Mouse (Mus musculus) hindbrain, embryonic 13.5 days (tissue): ENCODE data around the gene Fam114a1. TPM values are rescaled to one million over a fixed set of nuclear protein-coding genes. Genes with fewer than 3 reads are reported as not detected.

Experiments
- ATAC-seq: fragments of 200-750 bp; cut with Nextera tagmentation; 2 replicates; pipeline ENCODE4 v1.8.0; 2017; ENCODE audit warnings: moderate TSS enrichment; ENCODE audit not compliant: low FRiP score
- H3K27ac ChIP-seq: fragments of 300-500 bp; sonication (generic); 2 replicates; pipeline ENCODE4 v1.5.1; 2015; ENCODE audit warnings: inconsistent platforms, mild to moderate bottlenecking, moderate library complexity
- H3K27me3 ChIP-seq: fragments of 300-500 bp; sonication (generic); 2 replicates; pipeline ENCODE4 v1.6.1; 2015; ENCODE audit warnings: mild to moderate bottlenecking, inconsistent platforms
- H3K36me3 ChIP-seq: fragments of 300-500 bp; sonication (generic); 2 replicates; pipeline ENCODE4 v1.6.1; 2015; ENCODE audit warnings: mild to moderate bottlenecking, inconsistent platforms
- H3K4me1 ChIP-seq: fragments of 300-500 bp; sonication (generic); replicated peaks from 2 replicates; pipeline ENCODE4 v1.6.1; 2015; ENCODE audit warnings: inconsistent platforms
- H3K4me2 ChIP-seq: fragments of 300-500 bp; sonication (generic); 2 replicates; pipeline ENCODE4 v1.6.1; 2015; ENCODE audit warnings: inconsistent platforms, mild to moderate bottlenecking, moderate library complexity
- H3K4me3 ChIP-seq: fragments of 300-500 bp; sonication (generic); 2 replicates; pipeline ENCODE4 v1.5.1; 2015; ENCODE audit warnings: mild to moderate bottlenecking, inconsistent platforms
- H3K9ac ChIP-seq: fragments of 300-500 bp; sonication (generic); 2 replicates; pipeline ENCODE4 v1.6.1; 2015; ENCODE audit warnings: mild to moderate bottlenecking, inconsistent platforms
- H3K9me3 ChIP-seq: fragments of 300-500 bp; sonication (generic); 2 replicates; pipeline ENCODE4 v1.6.1; 2016; ENCODE audit warnings: inconsistent platforms
- WGBS: fragments of 180-500 bp; shearing (Covaris S2); methylation state at CpG from one replicate; pipeline ENCODE4 v1.1.7; 2015; 5-methylcytosine and 5-hydroxymethylcytosine counted together
- polyA plus RNA-seq: library from polyadenylated mRNA; unstranded; fragments of >200 nt; fragmentation: Nextera tagmentation; extraction: Ambion mirVana; gene quantifications from 2 replicates; pipeline ENCODE4 v1.2.1, GENCODE M21; 2015

The Fam114a1 gene
- polyA plus RNA-seq, 1 experiment from 2014 or later: 11.8 TPM

GRCm38 (mm10) chr5:65011901-65012573, 42.2 kb downstream of the Fam114a1 start:
- Histone ChIP-seq H3K27me3 (no peaks in the 10 kb centered on the region), H3K9me3 (no peaks in the 10 kb centered on the region), H3K4me3 (no peak overlapping the region), H3K9ac (no peak overlapping the region), H3K27ac (no peak overlapping the region), H3K36me3 (no peaks in the 10 kb centered on the region), H3K4me1 (no peaks in the 10 kb centered on the region), H3K4me2 (no peak overlapping the region)
- 82% methylated on average over 7 of the region's 7 CpGs for WGBS
- ATAC-seq: no peak

- 94% methylated on average over 3 of the region's 3 CpGs for WGBS
- no peak overlapping the region for H3K4me2 ChIP-seq
- H3K36me3 ChIP-seq: no peaks in the 10 kb centered on the region
- no peaks in the 10 kb centered on the region for H3K27me3 ChIP-seq
- no peak overlapping the region for H3K4me3 ChIP-seq
- H3K27ac ChIP-seq: no peak overlapping the region
- ATAC-seq: no peak
- no peak overlapping the region for H3K9ac ChIP-seq
- H3K4me1 ChIP-seq: peaks cover 5% of the 10 kb centered on the region
- H3K9me3 ChIP-seq: no peaks in the 10 kb centered on the region
Observed at GRCm38 (mm10) chr5:65015508-65015907, 45.6 kb downstream of the Fam114a1 start.

GRCm38 (mm10) chr5:65019109-65019508, 49.2 kb downstream of the Fam114a1 start:
- no peak for ATAC-seq
- 79% methylated on average over 8 of the region's 8 CpGs for WGBS
- peak overlapping the region; percentile 49 for H3K27ac ChIP-seq

GRCm38 (mm10) chr5:65019823-65020222, 50.0 kb downstream of the Fam114a1 start:
- Histone ChIP-seq H3K9ac (no peak overlapping the region), H3K27ac (peak overlapping the region; percentile 55), H3K4me2 (no peak overlapping the region), H3K36me3 (no peaks in the 10 kb centered on the region), H3K9me3 (no peaks in the 10 kb centered on the region), H3K27me3 (no peaks in the 10 kb centered on the region), H3K4me3 (no peak overlapping the region), H3K4me1 (peaks cover 5% of the 10 kb centered on the region)
- 51% methylated on average over 7 of the region's 7 CpGs for WGBS
- peak; percentile 84 for ATAC-seq

More at GRCm38 (mm10) chr5:65019109-65019508, 49.2 kb downstream of the Fam114a1 start:
- Histone ChIP-seq H3K9ac (no peak overlapping the region), H3K36me3 (no peaks in the 10 kb centered on the region), H3K4me1 (peaks cover 5% of the 10 kb centered on the region), H3K4me2 (no peak overlapping the region), H3K4me3 (no peak overlapping the region), H3K27me3 (no peaks in the 10 kb centered on the region), H3K9me3 (no peaks in the 10 kb centered on the region)

- WGBS: 93% methylated on average over 4 of the region's 4 CpGs
- peaks cover 8% of the 10 kb centered on the region for H3K4me1 ChIP-seq
Observed at GRCm38 (mm10) chr5:65022006-65022405, 52.1 kb downstream of the Fam114a1 start.

GRCm38 (mm10) chr5:65024641-65025040, 54.8 kb downstream of the Fam114a1 start:
- Histone ChIP-seq H3K9me3 (no peaks in the 10 kb centered on the region), H3K4me3 (no peak overlapping the region), H3K36me3 (no peaks in the 10 kb centered on the region), H3K4me1 (peaks cover 25% of the 10 kb centered on the region), H3K27me3 (no peaks in the 10 kb centered on the region), H3K27ac (no peak overlapping the region), H3K9ac (no peak overlapping the region), H3K4me2 (no peak overlapping the region)
- ATAC-seq: no peak
- WGBS: 66% methylated on average over 2 of the region's 2 CpGs

More at GRCm38 (mm10) chr5:65022006-65022405, 52.1 kb downstream of the Fam114a1 start:
- Histone ChIP-seq H3K36me3 (no peaks in the 10 kb centered on the region), H3K9ac (no peak overlapping the region), H3K9me3 (no peaks in the 10 kb centered on the region), H3K27me3 (no peaks in the 10 kb centered on the region), H3K27ac (no peak overlapping the region), H3K4me2 (no peak overlapping the region), H3K4me3 (no peak overlapping the region)
- ATAC-seq: no peak

GRCm38 (mm10) chr5:65025916-65026315, 56.0 kb downstream of the Fam114a1 start:
- no peak for ATAC-seq

GRCm38 (mm10) chr5:65026776-65027175, 56.9 kb downstream of the Fam114a1 start:
- WGBS: 79% methylated on average over 9 of the region's 9 CpGs
- no peaks in the 10 kb centered on the region for H3K27me3 ChIP-seq

More at GRCm38 (mm10) chr5:65025916-65026315, 56.0 kb downstream of the Fam114a1 start:
- no peaks in the 10 kb centered on the region for H3K27me3 ChIP-seq
- WGBS: 58% methylated on average over 6 of the region's 6 CpGs
- no peak overlapping the region for H3K27ac ChIP-seq
- no peak overlapping the region for H3K4me2 ChIP-seq
- H3K4me1 ChIP-seq: peaks cover 21% of the 10 kb centered on the region
- no peaks in the 10 kb centered on the region for H3K36me3 ChIP-seq
- H3K4me3 ChIP-seq: no peak overlapping the region
- H3K9me3 ChIP-seq: no peaks in the 10 kb centered on the region
- no peak overlapping the region for H3K9ac ChIP-seq

GRCm38 (mm10) chr5:65028019-65028418, 58.1 kb downstream of the Fam114a1 start:
- H3K9ac ChIP-seq: peak overlapping the region; percentile 49; the same call in 1 of the 2 replicates
- H3K27me3 ChIP-seq: no peaks in the 10 kb centered on the region
- WGBS: 29% methylated on average over 9 of the region's 9 CpGs
- H3K4me1 ChIP-seq: peaks cover 21% of the 10 kb centered on the region
- ATAC-seq: peak; percentile 78
- no peak overlapping the region for H3K4me2 ChIP-seq
- no peaks in the 10 kb centered on the region for H3K36me3 ChIP-seq
- H3K27ac ChIP-seq: peak overlapping the region; percentile 83
- H3K4me3 ChIP-seq: no peak overlapping the region
- H3K9me3 ChIP-seq: no peaks in the 10 kb centered on the region

More at GRCm38 (mm10) chr5:65026776-65027175, 56.9 kb downstream of the Fam114a1 start:
- no peak overlapping the region for H3K4me2 ChIP-seq
- H3K36me3 ChIP-seq: no peaks in the 10 kb centered on the region
- no peak for ATAC-seq
- no peak overlapping the region for H3K27ac ChIP-seq
- H3K4me3 ChIP-seq: no peak overlapping the region
- peaks cover 21% of the 10 kb centered on the region for H3K4me1 ChIP-seq
- no peaks in the 10 kb centered on the region for H3K9me3 ChIP-seq
- H3K9ac ChIP-seq: no peak overlapping the region

- Histone ChIP-seq H3K4me1 (peaks cover 15% of the 10 kb centered on the region), H3K4me2 (no peak overlapping the region), H3K4me3 (no peak overlapping the region), H3K36me3 (no peaks in the 10 kb centered on the region), H3K9me3 (no peaks in the 10 kb centered on the region), H3K27me3 (no peaks in the 10 kb centered on the region), H3K27ac (peak overlapping the region; percentile 77), H3K9ac (no peak overlapping the region)
- peak; percentile 77 for ATAC-seq
- 60% methylated on average over 13 of the region's 13 CpGs for WGBS
Observed at GRCm38 (mm10) chr5:65036597-65036996, 66.7 kb downstream of the Fam114a1 start.

- H3K27me3 ChIP-seq: no peaks in the 10 kb centered on the region
- H3K36me3 ChIP-seq: no peaks in the 10 kb centered on the region
- no peak overlapping the region for H3K4me2 ChIP-seq
- no peak overlapping the region for H3K4me3 ChIP-seq
- no peaks in the 10 kb centered on the region for H3K9me3 ChIP-seq
- WGBS: 83% methylated on average over 9 of the region's 9 CpGs
- H3K9ac ChIP-seq: no peak overlapping the region
- H3K27ac ChIP-seq: 0 out of 2 replicates have a peak overlapping the region, but pooled peaks have one; percentile 23
- ATAC-seq: no peak
- peaks cover 15% of the 10 kb centered on the region for H3K4me1 ChIP-seq
Observed at GRCm38 (mm10) chr5:65038305-65038704, 68.4 kb downstream of the Fam114a1 start.

- no peaks in the 10 kb centered on the region for H3K36me3 ChIP-seq
- 78% methylated on average over 11 of the region's 11 CpGs for WGBS
- no peaks in the 10 kb centered on the region for H3K27me3 ChIP-seq
- no peak overlapping the region for H3K4me2 ChIP-seq
- H3K9ac ChIP-seq: no peak overlapping the region
- H3K27ac ChIP-seq: no peak overlapping the region
- no peaks in the 10 kb centered on the region for H3K9me3 ChIP-seq
- H3K4me3 ChIP-seq: no peak overlapping the region
- peaks cover 15% of the 10 kb centered on the region for H3K4me1 ChIP-seq
- ATAC-seq: no peak
Observed at GRCm38 (mm10) chr5:65038811-65039571, 69.1 kb downstream of the Fam114a1 start.
